Mouse (Mus musculus) liver, adult 2 months (tissue): ENCODE measurements around the gene Shisal1. TPM values are rescaled to one million over a fixed set of nuclear protein-coding genes. Genes with fewer than 3 reads are reported as not detected.

Experiments used
- DNase-seq: peaks from one replicate; pipeline ENCODE4 v3.0.0-alpha.2; 2011; ENCODE audit warnings: low read depth, low spot score; ENCODE audit errors: extremely low read depth
- H3K27ac ChIP-seq: fragments of 200-500 bp; replicated peaks from 2 replicates; pipeline ENCODE4 v1.5.1; 2012; ENCODE audit warnings: low read depth, mild to moderate bottlenecking, control low read depth, inconsistent platforms, low read length; ENCODE audit not compliant: insufficient read depth
- H3K27me3 ChIP-seq: fragments of 200-500 bp; 2 replicates; pipeline ENCODE4 v1.6.1; 2012; ENCODE audit warnings: mild to moderate bottlenecking, moderate library complexity, low read length, inconsistent platforms; ENCODE audit not compliant: control insufficient read depth, insufficient read depth
- H3K36me3 ChIP-seq: fragments of 200-500 bp; 2 replicates; pipeline ENCODE4 v1.6.1; 2012; ENCODE audit warnings: low read length, inconsistent platforms; ENCODE audit not compliant: control insufficient read depth, insufficient read depth
- H3K4me1 ChIP-seq: fragments of 200-500 bp; 2 replicates; pipeline ENCODE4 v1.6.1; 2011; ENCODE audit warnings: low read length; ENCODE audit not compliant: control insufficient read depth, insufficient read depth
- H3K4me3 ChIP-seq: fragments of 200-500 bp; 2 replicates; pipeline ENCODE4 v1.5.1; 2011; ENCODE audit warnings: low read depth, mild to moderate bottlenecking, control low read depth, low read length, moderate library complexity; ENCODE audit not compliant: insufficient read depth
- H3K79me2 ChIP-seq: fragments of 200-500 bp; 2 replicates; pipeline ENCODE4 v1.6.1; 2012; ENCODE audit warnings: inconsistent platforms, mild to moderate bottlenecking, low read length, moderate library complexity; ENCODE audit not compliant: control insufficient read depth, insufficient read depth
- H3K9ac ChIP-seq: fragments of 200-500 bp; 2 replicates; pipeline ENCODE4 v1.6.1; 2012; ENCODE audit warnings: low read depth, mild to moderate bottlenecking, control low read depth, inconsistent platforms, low read length
- CTCF ChIP-seq: fragments of 200-500 bp; IDR thresholded peaks from 2 replicates; pipeline ENCODE4 v1.5.1; 2011; ENCODE audit warnings: low read depth, low read length, control low read depth
- POLR2A ChIP-seq: fragments of 200-500 bp; IDR thresholded peaks from 2 replicates; pipeline ENCODE4 v1.6.1; 2011; ENCODE audit warnings: low read length, control low read depth; ENCODE audit not compliant: insufficient read depth; ENCODE audit errors: extremely low read depth
- WGBS: fragments of 180-500 bp; shearing (Covaris S2); methylation state at CpG from one replicate; pipeline ENCODE4 v1.1.7; 2018; 5-methylcytosine and 5-hydroxymethylcytosine counted together
- polyA plus RNA-seq: library from polyadenylated mRNA; depleted of rRNA; stranded (reverse); fragments of >200 nt; gene quantifications from 2 replicates; pipeline ENCODE4 v1.2.3, GENCODE M21; 2012
- total RNA-seq: library from RNA; depleted of rRNA; stranded (reverse); fragments of >200 nt; gene quantifications from 2 replicates; pipeline ENCODE4 v1.2.3, GENCODE M21; 2014

Gene Shisal1
- total and polyA plus RNA-seq, 2 experiments, result under 0.01 to 0.02 TPM

DNA sequence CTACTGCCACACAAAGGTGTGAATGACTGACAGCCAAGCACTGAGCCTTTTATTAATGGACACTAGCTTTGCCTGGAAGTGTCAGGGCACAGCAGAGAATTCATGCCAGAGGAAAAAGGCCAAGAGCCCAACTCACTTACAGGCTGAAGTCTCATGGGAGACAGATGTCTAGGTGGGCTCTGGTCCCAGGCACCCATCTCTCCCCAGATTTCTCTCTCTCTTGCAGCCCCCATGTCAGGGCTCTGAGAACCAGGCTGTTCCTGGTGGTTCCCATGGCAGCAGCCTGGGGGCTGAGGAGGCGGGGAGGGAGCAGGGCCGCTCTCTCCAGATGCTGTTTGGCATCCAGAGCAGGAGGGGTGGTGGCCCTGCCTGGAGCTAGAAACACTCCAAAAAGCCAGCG is 38.3 kb downstream of the Shisal1 start:
- peaks cover 2% of the 10 kb centered on the region for H3K4me1 ChIP-seq
- no peak for DNase-seq
- TF ChIP-seq CTCF (no peak), POLR2A (no peak)
- WGBS, result 74% methylated on average over 3 of the region's 3 CpGs
- no peaks in the 10 kb centered on the region for H3K27me3 ChIP-seq
- H3K4me3 ChIP-seq, result no peak overlapping the region
- H3K27ac ChIP-seq, result no peak overlapping the region
- H3K36me3 ChIP-seq, result no peaks in the 10 kb centered on the region
- H3K9ac ChIP-seq, result no peak overlapping the region
- H3K79me2 ChIP-seq, result no peaks in the 10 kb centered on the region

DNA sequence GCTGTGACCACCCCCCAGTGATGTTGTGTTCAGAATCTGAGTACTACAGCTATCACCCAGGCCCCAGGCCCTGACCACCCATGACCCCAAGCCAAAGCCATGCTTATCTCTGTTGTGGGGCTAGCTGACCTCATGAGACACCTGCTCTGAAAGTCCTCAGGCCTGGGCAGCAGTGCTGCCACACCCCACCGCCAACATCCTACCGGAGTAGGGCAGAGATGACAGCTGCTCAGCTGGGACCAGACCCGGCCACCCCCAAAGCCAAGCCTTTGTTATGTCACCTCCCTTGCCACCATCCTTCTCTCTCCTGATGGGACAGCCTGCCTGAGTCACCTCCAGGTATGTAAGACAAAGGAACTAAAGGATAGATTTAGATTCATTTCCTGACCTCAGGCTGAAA is 41.1 kb downstream of the Shisal1 start:
- Histone ChIP-seq H3K27me3 (no peaks in the 10 kb centered on the region), H3K79me2 (no peaks in the 10 kb centered on the region), H3K36me3 (no peaks in the 10 kb centered on the region), H3K9ac (no peak overlapping the region), H3K4me1 (no peaks in the 10 kb centered on the region), H3K27ac (no peak overlapping the region), H3K4me3 (no peak overlapping the region)
- DNase-seq, result no peak
- WGBS, result 89% methylated on average over 3 of the region's 3 CpGs
- no peak for TF ChIP-seq POLR2A

DNA sequence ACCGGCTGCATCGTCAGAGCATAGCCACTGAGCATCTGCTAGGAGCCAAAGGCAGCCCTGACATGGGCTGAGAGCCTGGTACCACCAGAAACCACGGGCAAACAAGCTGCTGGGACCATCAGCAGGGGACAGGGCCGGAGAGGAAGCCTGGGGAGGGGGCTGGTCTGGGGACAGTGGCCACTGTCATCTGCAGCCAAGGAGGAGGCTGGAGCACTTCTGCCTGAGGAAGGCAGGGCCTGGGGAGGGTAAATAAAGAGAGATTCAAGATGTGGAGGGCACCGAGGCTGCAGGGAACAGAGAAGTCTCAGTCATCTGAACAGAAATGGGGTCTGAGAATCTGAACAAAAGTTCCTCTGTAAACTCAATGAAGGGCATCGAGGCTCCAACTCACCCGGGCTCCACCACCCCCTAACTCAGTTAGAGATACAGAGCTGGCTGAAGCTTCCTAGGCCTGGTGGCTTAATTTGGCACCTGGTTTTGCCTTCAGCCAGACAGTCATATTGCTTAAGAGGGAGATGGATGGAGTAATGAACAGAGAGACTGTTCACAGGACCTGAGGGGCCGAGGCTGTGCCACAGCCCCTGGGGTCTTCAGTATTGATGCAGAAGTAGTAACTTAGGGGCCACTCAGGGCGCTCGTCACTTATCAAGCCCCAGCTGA is 43.3 kb downstream of the Shisal1 start:
- WGBS, result 78% methylated on average over 10 of the region's 10 CpGs
- Histone ChIP-seq H3K36me3 (no peaks in the 10 kb centered on the region), H3K79me2 (no peaks in the 10 kb centered on the region), H3K9ac (no peak overlapping the region), H3K27ac (no peak overlapping the region), H3K27me3 (no peaks in the 10 kb centered on the region), H3K4me1 (no peaks in the 10 kb centered on the region), H3K4me3 (no peak overlapping the region)
- no peak for DNase-seq
- TF ChIP-seq POLR2A (no peak), CTCF (no peak)

DNA sequence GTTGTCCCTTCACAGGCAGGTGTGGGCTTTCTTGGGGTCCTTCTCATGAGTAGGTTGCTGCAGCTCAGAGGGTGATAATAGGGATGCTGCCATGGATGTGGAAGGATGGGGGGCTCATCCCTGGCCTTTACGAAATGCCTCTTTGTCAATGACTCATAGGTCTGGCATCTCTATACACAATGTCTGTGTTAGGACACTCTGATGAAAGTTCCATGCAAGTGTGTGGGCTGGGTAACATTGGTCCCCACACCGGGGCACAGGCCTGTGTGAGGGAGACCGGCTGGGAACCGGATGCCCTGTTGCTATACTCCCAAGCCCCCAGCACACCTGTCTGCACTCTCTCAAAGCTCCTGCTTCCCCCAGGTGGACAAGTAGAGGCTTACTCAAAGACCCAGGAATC is 48.3 kb downstream of the Shisal1 start:
- no peak overlapping the region for H3K27ac ChIP-seq
- TF ChIP-seq CTCF (no peak), POLR2A (no peak)
- H3K4me1 ChIP-seq, result no peaks in the 10 kb centered on the region
- no peak overlapping the region for H3K9ac ChIP-seq
- H3K27me3 ChIP-seq, result no peaks in the 10 kb centered on the region
- no peaks in the 10 kb centered on the region for H3K36me3 ChIP-seq
- H3K79me2 ChIP-seq, result no peaks in the 10 kb centered on the region
- no peak overlapping the region for H3K4me3 ChIP-seq
- 80% methylated on average over 4 of the region's 4 CpGs for WGBS
- DNase-seq, result no peak

DNA sequence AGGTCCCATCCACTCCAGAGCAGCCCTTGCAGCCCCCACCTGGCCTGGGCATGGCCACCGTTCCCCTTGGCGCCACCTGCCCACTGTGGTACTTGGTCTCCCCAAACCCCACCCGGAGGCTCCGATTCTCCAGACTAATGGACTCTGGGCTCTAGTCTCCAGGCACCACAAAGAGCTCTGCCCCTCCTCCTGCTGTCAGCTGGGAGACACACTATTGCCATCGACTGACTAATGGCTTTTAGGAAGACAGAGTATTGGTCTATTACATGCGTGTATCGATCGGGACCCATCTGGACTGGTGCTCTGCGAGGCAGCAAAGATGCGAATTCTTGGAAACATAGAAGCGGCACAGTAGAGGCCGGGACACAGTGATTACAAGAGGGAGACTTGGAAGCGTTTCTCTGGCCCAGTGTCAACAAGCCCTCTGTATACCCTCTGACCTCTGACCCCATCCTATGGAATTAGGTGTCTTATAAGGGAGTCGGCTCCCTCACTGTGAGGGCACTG is 49.2 kb downstream of the Shisal1 start:
- H3K9ac ChIP-seq, result no peak overlapping the region
- H3K27me3 ChIP-seq, result no peaks in the 10 kb centered on the region
- WGBS, result 65% methylated on average over 14 of the region's 14 CpGs
- no peak overlapping the region for H3K27ac ChIP-seq
- H3K36me3 ChIP-seq, result no peaks in the 10 kb centered on the region
- H3K79me2 ChIP-seq, result no peaks in the 10 kb centered on the region
- DNase-seq, result no peak
- TF ChIP-seq CTCF (no peak), POLR2A (no peak)
- no peak overlapping the region for H3K4me3 ChIP-seq
- H3K4me1 ChIP-seq, result no peaks in the 10 kb centered on the region

DNA sequence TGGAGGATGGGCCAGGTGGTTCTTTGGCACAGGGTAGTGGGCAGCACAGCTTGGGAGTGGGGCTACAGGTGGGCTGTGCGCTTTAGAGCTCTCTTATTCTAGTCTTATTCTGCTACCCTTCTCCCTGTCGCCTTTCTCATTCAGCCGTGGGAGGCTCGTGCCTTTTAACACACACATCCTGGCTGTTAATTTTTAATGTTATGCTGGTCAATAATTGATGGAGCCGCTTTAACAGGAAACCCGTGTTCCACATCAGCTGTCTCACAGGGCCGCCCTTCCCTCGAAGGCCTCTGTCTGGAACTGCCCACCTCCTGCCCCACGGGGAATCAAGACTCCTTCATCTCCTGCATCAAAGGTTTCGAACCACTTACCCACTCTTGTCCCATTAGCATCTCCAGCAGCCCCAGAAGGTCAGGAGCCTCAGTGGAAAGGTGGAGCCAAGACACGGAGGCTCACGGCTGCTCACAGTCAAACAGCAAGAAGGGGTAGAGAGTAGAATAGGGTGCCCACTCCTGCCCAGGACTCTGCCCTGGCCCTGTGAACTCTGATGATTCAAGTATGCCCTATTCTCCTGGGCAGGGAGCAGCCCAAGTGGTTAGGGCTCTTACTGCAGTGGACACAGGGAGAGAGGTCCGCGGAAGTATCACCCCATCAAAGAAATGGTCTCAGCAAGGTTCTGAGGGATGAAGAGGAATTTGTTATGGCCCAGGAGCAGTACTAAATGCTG is 51.4 kb downstream of the Shisal1 start:
- Histone ChIP-seq H3K36me3 (no peaks in the 10 kb centered on the region), H3K4me1 (no peaks in the 10 kb centered on the region), H3K27ac (no peak overlapping the region), H3K79me2 (no peaks in the 10 kb centered on the region), H3K4me3 (no peak overlapping the region), H3K9ac (no peak overlapping the region), H3K27me3 (no peaks in the 10 kb centered on the region)
- 47% methylated on average over 14 of the region's 14 CpGs for WGBS
- no peak for DNase-seq
- TF ChIP-seq CTCF (no peak), POLR2A (no peak)
